Mouse (Mus musculus) gastrocnemius, postnatal 14 days (tissue): ENCODE measurements around the gene Ap3b2. TPM values are rescaled to one million over a fixed set of nuclear protein-coding genes. Genes with fewer than 3 reads are reported as not detected.

Experiments
- DNase-seq: peaks from one replicate; pipeline ENCODE4 v3.0.0; 2021; ENCODE audit warnings: mixed read lengths
- intact Hi-C: fragments of 180-260 bp; cut with DNase I; formaldehyde crosslinking; loops from one replicate; pipeline ENCODE4 v1.15.1; 2025; ENCODE audit warnings: low total_unique reads
- long read RNA-seq, 2 experiments: library from polyadenylated mRNA; stranded (forward); transcript quantifications; one replicate each; pipeline ENCODE4 v2.0.0; 2021
- total RNA-seq, 2 experiments: library from RNA; stranded (reverse); gene quantifications; 2 replicates each; pipeline ENCODE4 v1.2.3; 2021

Ap3b2 gene
- total RNA-seq, result 1 to 10 TPM; 2.1 to 4.0 TPM
- long read RNA-seq, experiment 1, partial matches to known transcripts, result 1 of 4 reads
- long read RNA-seq, experiment 1, other reads (novel, unspliced or antisense), result 2 of 4 reads
- long read RNA-seq, experiment 2, partial matches to known transcripts, result 4 of 7 reads
- long read RNA-seq, experiment 2, other reads (novel, unspliced or antisense), result 2 of 7 reads

DNA sequence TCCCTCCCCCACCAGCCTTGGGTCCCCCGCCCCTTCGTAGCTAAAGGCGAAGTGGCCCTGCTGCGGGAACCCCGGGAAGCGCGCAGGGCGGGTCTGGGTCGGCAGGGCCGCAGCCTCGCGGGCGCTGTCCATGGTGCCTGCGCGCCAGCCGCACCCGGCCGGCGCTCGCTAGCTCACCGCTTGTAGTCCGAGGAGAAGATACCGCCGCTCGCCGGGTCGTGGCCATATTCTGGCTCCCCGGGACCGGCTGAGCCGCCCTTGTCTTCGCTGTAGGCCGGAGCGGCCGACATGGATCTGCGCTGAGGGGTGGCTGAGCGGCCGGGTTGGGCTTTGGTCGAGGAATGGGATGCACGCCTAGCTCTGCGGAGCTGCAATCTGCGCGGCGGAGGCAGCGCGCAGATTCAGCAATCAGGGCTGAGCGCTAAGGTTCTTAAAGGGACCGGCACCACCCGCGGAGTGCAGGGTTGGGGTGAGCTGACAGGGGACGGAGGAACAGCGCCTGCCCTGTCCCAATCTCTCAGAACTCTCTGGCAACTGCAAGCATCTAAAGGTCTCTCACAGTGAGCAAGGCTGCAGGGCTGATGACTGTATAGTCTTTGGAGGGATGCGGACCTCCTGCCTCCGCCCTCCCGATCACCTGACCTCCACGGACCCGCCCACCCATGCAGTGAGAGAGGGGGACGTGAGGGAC lies at the start of gene Ap3b2:
Gene Ap3b2 (minus strand): TSS at position 595 of the 691 bp plus-strand sequence.
- intact Hi-C loops, result no loop called here
- peak; percentile 76 for DNase-seq

DNA sequence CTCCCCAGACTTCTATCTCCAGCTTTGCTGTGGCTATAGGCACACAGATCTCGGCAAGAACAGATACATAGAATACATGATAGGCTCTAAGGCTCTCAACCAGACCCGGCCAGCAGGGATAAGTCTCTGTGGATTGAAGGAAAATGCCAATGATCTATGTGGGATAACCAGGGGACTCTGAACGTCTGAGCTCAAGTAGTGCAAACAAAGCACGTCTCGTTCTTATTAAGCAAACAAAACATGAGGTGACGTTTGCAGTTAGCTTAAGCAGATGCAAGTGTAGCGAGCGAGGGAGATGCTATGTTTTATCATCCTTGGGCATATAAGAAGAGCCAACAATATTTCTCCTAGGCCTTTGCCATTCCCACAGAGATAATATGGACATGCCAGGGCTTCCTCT lies 49.2 kb upstream of the Ap3b2 start:
- intact Hi-C loops, result no loop called here
- DNase-seq, result no peak

DNA sequence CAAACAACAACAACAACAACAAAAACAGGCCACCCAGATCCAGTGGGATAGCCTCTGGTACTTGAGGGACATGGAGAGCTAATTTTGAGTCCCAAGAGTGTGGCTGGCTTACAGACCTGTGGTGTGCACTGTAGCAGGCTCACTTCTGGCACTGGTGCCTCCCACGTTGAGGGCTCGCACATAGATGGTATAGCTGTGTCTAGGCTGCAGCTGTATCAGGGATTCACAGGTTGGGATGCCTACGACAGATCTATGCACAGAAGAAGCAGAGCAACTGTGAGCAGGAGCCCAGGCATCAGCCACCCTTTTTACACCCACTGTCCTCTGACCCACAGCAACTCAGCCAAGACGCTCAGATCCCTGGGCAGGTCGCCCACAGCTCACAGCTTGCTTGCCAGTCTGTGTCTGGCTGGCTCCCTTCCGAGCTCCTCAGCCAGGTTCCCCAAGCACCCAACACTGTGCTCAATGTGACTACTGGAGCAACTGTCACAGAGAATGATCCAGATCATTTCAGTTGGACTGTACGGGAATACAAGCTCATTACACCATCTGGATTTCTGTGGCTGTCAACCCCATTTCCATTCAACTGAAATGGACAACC lies 48.3 kb upstream of the Ap3b2 start:
- intact Hi-C loops, result no loop called here

DNA sequence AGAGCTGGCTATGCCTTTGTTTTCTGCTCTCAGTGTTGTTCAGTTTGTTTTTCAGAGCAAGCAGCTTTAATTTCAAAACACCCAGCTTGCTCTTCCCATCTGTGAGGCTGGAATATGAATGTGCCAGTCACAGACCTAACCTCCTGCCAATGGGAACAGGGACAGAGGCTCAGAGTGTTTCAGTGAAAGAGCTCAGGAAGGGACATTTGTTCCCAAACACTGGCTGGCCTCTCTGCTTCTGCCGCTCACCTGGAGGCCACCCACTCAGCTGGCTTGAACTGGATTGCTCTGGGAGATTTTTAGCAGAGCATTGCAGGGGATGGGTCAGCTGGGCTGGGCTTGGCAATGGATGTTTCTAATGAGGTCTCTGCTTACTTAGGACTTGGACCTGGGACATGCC lies 47.3 kb upstream of the Ap3b2 start:
- DNase-seq, result no peak
- intact Hi-C loops, result no loop called here

More for the DNA sequence above, 48.3 kb upstream of the Ap3b2 start:
- DNase-seq, result peak; percentile 87

DNA sequence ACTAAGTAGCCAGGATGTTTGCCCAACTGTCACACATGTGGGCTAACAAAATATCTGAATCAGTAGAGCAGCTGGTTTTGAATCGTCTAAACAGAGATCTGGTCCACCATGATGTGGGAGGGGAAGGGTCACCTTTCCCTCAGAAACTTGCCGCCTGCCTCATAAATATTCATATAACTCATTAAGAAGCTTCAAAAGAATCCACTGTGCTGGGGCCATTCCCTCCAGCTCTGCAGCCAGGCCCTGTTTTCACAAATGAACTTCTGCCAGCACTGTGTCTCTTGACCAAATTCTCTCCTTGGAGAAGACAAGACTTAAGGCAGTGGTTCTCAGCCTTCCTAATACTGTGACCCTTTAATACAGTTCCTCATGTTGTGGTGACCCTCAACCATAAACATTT lies 45.8 kb upstream of the Ap3b2 start:
- intact Hi-C loops, result no loop called here
- no peak for DNase-seq

DNA sequence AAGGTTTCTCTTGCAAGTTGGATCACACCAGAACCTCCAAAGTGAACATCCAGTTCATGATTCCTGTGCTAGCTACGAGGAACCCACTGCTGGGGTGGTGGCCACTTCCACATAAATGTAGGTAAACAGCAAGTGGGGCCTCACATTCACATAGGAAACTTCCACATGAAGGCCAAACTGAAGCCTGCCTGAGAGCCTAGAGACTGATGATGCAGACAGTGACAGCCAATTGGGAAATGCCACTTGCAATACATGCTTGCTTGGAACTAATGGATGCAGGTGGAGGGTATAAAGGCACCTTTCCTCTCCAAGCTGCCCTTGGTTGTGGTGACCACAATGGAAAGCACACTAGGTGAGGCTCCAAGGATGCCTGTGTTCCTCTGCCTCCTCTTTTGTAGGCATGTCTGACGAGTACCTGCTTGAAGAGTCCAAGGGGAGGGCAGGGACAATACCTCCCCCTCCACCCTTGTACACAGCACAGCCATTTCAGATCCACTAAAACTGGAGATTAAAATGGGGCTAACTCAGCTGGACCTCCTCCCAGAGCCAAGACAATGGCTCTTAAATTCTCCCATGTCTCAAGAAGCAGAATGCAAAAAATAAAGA lies 44.4 kb upstream of the Ap3b2 start:
- intact Hi-C loops, result no loop called here
- no peak for DNase-seq

DNA sequence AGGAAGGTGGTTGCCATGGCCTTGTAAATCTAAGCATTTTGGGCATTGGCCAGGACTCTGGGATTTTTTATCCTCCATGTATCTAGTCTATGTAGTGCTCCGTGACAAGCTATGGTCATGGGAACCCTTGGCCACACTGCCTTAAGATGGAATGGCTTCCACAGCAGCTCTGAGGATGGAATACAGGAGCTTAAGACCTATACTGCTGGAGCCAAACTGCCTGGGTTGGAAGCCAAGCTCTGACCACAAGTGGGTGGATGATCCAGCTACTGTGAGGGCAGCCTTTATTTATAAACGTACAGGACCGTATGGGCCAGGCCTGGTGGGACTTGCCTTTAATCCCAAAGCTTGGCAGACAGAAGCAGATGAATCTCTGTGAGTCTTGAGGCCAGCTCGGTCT lies 42.8 kb upstream of the Ap3b2 start:
- intact Hi-C loops, result no loop called here
- DNase-seq, result no peak

DNA sequence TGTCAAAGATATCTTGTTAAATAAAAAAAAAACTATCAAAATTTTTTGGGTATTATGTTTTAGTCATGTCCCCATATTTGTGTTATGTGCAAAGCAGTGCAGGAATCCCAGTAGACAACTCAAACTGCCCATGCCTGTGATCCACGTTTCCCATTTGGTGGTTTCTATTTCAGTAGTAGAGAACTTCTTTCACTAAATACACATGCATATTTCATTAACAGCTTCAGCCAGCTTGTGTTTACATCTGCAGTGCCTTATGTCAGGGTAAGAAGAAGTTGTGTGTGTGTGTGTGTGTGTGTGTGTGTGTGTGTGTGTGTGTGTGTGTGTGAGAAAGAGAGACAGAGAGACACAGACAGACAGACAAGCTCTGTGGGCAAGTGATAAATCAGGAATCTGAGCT lies 37.7 kb upstream of the Ap3b2 start:
- intact Hi-C loops, result no loop called here
- DNase-seq, result no peak

DNA sequence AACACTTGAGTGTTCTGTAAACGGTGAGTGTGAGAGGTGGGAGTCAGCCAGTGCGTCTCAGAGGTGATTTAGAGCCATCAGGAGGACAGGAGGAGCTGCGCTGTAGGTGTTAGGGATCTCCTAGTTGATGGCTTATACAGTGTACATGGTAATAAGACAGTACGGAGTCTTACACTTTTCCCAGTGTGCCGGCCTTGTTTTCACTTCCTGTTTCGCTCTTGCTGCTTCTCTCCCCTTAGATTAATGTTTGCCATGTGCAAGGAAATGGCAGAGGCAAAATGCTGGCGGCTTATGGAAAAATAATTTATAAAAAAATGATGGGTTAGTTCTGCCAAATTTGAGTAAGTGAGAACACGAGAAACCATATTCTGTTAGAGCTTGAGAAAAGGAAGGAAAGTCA lies 35.2 kb upstream of the Ap3b2 start:
- intact Hi-C loops, result no loop called here
- no peak for DNase-seq

DNA sequence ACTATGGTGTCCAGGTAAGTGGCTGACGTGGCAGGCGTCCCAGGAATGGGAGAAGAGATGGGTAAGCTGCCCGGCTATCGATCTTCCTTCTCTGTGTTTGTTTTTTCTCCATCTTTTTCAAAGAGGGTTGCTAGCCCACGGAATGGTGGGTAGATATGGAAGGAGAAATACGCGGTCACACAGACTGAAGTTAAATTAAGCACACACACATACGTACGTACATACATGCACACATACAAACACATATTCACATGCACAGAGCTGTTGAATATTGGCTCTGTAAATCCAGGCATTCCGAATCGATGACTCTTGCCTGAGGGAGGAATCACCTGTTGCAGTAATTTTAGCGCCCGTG lies 29.9 kb upstream of the Ap3b2 start:
- intact Hi-C loops, result no loop called here
- DNase-seq, result no peak

DNA sequence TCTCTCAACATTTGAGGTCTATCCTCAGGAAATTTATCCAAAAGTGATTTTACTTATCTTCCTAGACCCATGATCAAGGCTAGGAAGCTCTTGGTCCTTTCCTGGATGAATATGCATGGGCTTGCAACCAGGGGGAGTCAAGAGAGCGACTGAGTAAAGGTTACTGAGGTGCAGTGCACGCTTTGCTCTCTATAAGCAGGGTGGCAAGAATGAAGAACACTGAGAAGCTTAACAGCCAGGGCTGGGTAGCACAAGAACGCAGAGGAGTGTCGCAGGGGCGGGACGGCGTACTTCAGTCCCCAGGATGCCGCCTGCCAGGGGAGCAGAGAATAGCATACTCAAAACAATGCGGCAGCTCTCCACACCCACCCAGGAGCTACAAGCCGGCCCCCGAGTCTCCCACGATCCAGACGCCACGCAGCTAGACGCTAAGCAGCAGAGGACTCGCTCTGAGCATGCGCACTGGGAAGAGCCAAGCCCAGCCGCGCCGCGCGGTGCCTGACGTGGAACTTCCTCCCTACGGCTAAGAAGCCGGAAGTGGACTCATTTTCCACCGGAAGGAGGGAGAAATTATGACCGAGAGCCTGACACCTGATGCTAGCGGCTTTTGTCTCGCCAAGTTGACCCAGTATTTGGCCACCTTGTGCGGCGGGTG lies 29.4 kb upstream of the Ap3b2 start:
- DNase-seq, result peak; percentile 90
- intact Hi-C loops, result no loop called here

DNA sequence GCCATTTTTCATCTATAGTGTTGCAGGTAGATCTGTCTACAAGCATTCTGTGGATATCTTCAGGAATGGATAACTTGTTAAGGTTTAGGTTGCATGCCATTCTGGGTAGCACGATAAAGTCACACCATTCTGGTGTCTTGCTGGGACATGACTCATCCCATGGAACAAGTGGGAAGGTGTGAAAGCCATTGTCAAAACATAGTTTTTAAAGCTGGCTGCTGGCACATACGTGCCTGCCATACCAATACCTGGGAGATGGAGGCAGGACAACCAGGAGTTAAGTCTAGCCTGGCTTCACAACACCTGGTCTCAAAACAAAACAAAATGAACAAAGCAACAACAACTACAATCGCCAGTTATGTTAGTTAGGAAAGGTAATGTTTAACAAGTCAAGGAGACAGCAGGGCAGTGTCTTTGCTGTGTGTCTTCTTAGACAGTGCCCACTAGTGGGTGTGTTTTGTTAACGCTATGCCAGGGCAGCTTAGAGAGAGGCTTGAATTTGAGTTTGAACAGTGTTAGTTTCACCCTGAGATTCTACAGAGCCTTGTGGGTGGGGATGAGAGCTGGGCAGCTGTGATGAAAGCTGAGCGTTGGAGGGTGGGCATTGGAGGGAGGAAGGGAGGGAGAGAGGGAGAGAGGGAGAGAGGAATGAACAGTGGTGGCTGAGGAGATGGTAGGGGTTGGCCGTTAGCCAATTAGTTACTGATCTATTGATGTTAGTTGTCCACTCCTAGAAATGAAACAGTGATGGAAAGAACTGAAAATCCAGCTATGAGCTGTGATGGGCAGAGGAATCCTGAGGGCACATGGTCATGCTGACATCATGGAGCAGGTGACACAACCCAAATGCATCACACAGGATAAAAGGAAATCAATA lies 22.7 kb upstream of the Ap3b2 start:
- DNase-seq, result no peak
- intact Hi-C loops, result no loop called here

DNA sequence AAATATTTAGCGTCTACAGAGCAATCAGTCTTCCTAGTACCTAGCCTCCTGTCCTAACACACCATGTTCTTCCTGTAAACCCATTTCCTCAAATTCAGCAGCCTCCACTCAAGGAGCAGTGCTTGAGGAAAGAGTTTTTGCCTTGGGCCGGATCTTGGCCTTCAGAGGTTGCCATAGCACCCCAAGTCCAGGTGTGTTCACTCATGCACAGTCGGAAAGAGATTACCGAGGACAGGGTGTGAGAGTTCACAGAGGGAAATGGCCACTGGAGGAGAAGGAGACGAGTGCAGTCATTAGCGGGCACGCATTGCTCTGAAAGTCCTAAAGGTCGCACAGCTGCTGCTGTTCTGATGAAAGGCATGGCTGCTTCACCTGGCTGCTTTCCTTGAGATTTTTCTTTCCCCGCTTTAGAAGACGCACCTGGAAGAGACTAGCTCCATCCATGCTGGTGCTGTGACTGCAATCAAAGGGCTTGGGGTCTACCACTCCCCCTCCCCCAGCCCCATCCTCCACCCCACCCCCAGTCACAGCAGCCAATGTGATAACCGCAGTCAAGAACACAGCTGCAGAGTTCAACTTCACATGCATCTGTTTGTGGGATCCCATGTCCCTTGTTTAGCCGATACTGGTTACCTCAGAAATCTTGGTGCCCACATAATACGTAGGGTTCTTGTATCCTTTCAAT lies 21.3 kb upstream of the Ap3b2 start:
- intact Hi-C loops, result no loop called here
- no peak for DNase-seq

DNA sequence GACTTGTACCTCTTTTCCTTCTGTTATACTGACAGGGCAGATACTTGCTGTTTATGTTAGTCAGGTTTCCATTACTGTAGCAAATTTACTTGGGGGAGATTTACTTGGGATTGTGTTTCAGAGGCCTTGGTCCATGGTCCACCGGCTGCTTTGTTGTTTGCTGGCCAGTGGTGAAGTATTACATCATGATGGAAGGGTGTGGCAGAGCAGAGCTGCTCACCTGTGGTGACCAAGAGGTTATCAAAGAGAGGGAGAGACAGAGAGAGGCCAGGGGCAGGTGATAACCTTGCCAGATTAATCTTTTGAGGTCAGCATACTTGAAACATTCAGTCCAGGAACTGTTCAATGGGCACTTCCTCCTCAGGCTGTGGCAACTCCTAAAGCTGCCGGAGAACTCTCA lies 7.3 kb upstream of the Ap3b2 start:
- intact Hi-C loops, result no loop called here
- DNase-seq, result no peak

DNA sequence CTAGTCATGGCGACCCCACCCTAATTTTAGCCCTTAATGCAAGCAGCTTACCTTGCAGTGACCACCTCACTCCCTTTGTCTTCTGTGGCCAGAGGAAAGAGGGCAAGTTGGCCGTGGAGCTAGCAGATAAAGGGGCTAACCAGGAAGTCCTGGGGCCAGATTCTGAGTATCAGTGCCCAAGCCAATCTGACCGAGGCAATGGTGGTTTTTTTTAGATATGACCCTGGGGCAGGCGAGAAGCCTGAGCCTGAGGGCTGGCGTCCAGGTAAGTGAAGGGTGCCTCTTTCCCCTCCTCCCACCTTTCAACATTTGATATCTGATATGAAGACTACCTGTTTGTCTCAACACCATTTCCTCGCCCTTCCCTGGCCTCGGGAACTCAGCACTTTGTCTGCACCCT lies 4.5 kb upstream of the Ap3b2 start, which contains the start of gene BC048679:
Gene BC048679 (minus strand): TSS at position 101 of the 400 bp plus-strand sequence.
- DNase-seq, result no peak
- intact Hi-C loops, result no loop called here

DNA sequence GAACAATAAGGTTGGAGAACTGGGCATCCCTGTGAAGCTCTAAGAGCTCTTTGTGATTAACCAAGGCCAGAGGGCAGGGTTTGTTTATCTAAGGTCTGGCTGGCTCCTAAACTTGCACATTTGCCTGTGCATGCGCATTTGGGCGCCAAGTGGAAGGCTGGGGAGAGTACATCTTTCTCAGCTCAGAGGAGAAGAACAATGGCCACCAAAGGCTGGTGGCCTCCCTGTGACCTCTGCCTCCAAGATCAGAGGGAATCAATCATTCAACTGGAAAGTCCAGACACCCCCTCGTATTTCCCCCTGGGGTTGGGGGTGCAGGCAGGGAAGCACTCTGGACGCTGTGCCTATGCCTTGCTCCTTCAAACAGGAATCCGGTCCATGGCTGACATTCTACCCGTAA lies 3.4 kb upstream of the Ap3b2 start:
- DNase-seq, result no peak
- intact Hi-C loops, result no loop called here

DNA sequence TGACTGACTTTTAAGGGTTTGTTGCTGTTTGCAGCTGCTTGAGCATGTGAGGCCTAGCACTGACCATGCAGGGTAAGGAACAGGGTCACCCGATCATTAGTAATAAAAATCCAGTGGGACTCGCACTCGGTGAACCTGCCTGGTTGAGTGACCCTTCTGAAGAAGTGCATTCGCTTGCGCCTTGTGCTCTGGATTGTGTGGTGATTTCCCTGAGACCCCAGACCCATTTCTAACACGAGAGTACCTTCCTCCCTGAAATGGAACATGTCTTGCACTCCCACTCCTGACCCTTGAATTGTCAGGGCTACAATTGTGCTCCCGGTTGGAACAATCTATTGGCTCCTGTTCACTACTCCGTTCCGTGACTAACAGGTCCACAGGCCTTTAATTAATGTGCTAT lies 1.1 kb downstream of the Ap3b2 start:
- intact Hi-C loops, result no loop called here
- no peak for DNase-seq

DNA sequence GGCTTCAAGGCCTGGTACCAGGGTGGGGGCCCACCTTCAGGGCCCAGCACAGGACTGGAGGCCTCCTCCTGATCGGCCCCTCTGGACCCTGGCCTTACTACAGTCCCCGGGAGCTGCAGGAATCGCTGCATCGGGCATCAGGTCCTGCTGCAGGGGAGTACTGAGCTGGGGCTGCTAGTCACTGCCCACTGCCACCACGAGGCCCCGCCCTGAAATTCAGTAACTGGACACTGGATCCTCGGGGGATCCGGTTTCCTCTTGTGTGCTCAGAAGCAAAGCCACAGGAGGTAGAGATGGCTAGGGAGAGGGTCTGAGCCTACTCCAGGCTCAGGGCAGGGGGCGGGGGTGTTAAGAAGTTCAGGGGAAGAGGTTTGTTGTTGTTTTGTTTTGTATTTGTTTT lies 4.1 kb downstream of the Ap3b2 start:
- intact Hi-C loops, result no loop called here
- no peak for DNase-seq

DNA sequence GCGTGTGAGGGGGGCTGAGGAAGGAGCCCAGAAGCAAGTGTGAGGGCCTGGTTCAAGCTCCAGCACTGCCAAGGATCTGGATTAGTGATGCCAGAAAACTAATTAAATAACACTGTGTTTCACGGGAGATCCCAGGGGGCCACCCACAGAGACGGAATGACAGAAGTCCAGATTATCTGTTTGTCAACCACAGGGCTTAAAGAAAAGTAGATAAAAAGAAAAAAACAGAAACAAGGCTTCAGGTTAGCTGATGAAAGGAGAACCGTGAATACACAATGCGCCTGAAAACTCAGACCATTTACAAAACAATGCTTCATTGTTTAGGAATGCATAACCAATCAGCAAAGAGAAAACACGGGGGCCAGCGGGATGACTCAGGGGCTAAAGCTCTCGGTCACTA lies 12.9 kb downstream of the Ap3b2 start:
- intact Hi-C loops, result no loop called here
- DNase-seq, result no peak
